Mouse (Mus musculus) thymus, adult 18-20 months (tissue): ENCODE results near the gene Galnt2.

Experiments
- DNase-seq, 2 experiments: peaks; one replicate each; pipeline ENCODE4 v3.0.0; 2022; ENCODE audit warnings: mixed read lengths in 2 of 2

Galnt2 gene

DNA sequence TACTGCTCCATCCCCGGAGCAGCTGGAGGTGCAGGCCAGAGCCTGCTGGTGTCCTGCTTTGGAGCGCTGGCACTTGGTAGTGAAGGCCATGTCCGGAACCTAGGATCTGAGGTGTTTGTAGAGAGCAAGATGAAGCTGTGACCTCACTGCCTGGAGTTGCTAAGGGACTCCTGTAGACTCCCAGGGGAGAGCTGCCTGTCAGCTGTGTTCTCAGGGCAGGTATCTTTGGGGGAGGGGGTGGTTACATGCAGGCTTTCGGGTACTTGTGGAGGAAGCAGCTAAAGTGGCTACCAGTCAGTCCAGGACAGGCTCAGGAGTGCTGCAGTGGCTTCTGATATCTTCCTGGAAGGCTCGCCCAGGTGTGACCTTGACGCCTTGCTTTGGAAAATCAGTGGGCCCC is 8.2 kb downstream of the Galnt2 start:
- DNase-seq = no peak

DNA sequence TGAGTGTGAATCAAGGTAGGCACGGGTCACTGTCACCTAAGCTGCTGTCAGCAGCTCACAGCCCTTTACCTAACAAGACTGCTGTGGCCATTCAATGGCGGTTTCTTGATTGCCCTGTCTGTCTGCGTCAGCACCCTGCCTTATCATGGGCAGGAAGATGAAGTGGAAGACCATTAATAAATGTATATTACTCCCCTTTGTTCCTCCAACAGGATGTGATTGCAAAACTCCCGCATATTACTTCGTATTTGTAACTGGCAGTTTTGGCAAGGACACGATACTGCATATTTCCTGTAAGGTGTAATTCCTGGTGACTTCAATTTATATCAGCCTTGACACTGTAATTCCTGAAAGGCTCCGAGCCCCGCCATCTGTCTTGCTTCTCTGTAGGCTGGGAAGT is 9.7 kb downstream of the Galnt2 start:
- DNase-seq = no peak

DNA sequence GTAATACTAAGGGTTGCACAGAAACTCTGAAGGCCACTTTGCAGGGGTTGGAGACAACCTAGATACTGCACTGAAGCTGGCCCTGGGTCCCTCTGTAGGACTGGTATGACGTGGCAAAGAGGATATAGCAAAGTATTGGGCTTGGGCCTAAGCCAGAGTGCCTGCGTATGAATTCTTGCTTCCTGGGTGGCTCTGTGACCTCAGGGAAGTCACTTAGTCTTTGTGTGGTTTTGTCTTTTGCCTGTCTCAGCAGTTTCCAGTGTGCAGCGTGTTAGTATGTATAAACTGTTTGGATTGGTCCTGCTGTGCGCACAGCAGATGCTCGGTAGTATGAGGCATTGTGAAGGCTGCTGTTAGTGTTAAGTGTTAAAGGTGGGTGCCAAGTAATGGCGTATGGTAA is 11.0 kb downstream of the Galnt2 start:
- DNase-seq = no peak

DNA sequence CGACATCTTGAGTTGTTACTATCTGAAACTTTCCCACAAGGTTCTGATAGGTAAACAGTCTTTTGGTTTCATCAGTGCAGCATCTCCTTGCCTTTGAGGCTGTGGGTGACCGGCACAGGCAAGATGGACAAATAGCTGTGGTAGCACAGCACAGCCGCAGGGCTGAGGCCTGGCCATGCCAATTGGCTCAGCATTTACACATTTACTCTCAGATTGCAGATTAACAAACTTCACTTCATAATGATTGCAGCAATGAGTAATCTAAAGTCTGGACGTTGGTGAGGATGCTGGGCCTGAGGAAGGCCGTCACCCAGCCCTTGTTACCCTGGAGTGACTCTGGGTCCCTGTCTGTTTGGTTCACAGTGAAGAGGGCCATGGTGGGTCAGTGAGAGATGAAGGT is 11.7 kb downstream of the Galnt2 start:
- DNase-seq = no peak

DNA sequence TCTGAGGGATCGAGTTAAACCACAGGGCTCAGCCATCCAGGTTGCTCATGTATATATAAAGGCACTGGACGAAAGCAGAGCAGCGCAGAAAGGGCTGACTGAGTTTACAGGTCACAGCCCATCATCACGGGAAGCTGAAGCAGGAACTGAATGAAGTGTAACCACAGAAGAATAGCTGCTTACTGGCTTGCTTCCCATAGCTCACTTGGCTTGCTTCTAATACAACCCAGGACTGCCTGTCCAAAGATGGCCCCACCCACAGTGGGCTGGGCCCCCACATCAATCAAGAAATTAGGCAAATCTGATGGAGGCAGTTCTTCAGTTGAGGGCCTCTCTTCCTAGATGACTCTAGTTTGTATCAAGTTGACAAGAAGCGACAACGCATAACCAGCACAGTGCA is 16.4 kb downstream of the Galnt2 start:
- no peak for DNase-seq

DNA sequence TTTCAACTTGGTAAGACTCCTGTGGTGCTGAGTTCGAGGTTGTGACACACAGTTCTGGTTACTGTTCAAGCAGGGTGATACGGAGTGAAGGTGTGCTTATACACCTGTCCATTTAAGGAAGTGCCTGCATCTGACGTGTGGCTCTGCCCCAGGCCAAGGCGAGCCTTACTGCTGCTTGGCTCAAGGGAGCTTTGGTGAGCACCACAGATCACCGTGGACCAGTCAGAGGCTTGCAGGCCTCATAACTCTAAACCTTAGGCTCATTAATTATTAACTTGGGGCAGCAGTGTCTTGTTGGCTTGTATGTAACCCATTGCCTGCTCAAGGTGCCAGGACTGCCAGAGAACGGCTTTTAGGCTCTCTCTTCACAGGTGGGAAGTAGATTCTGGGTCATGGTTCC is 17.5 kb downstream of the Galnt2 start:
- no peak for DNase-seq

DNA sequence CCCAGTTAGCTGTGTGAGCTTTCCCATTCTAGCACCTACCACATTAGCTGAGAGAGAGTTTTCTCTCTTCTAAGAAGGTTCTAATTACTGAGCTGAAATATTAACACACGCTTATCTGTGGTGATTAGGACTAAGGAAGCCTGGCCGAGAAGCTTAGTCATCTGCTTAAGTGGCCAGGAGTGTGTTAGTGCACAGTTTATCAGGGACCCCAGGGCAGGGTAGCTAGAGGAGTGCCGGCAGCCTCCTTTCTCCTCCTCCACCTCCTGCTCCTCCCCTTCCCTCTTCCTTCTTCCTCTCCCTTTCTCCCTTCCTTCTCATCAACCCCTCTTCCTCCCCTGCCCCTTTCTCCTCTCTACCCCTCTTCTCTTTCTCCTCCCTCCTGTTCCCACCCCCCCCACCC is 19.1 kb downstream of the Galnt2 start:
- DNase-seq = no peak

DNA sequence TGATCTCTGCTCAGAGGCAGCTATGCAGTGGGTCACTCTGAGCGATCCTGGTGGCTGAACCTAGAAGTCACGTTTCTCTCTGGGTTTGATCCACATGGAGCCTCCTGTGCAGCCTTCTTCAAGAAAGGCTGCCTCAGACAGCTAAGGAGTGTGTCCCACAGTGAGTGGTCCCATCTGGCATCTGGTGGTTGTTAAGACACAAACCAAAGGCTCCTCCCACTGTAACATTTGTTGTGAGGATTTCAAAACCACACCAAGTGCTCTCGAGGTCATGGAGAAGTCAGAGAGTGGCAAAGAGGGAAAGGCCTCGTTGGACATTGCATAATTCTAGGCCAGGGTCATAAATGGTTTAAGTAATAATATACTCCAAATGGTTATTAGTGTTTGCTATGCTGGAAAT is 19.6 kb downstream of the Galnt2 start:
- DNase-seq = no peak

DNA sequence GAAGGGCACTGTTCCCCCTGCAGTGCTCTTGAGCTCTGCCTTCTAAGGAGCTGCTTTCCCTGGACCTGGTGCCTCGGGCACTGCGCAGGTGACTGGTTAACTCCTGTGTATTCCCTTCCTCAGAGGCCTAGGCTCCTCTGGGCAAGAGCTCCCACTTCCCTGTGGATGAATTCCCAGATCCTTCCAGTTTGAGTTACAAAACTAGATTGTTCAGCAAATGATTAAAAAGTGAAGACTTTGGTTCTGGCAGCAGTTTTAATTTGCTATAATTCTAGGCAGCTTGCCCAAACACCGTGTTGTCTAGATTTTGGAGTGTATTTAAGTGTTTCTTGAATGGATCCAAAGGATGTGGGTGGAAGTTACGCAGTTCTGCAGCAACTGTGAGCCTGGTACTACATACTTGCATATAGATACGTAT is 21.4 kb downstream of the Galnt2 start:
- no peak for DNase-seq

DNA sequence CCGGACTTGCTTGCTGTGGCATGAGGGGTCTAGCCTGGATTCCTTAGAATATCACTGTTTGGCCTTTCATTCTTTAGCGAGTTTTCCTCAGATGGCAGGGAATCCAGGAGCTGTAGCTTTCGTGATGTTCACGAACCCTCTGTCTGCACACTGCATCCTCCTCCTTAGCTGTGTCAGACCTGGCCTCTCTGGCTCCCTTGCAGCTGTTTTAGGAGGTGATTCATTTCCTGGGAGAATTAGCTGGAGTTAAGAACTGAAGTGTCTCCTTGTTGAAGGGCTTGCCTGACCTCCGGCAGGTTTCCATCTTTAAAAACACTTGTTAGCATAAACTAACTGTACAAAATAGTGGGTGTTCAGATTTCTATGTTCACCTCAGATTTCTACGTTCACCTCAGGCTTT is 22.7 kb downstream of the Galnt2 start:
- no peak for DNase-seq

DNA sequence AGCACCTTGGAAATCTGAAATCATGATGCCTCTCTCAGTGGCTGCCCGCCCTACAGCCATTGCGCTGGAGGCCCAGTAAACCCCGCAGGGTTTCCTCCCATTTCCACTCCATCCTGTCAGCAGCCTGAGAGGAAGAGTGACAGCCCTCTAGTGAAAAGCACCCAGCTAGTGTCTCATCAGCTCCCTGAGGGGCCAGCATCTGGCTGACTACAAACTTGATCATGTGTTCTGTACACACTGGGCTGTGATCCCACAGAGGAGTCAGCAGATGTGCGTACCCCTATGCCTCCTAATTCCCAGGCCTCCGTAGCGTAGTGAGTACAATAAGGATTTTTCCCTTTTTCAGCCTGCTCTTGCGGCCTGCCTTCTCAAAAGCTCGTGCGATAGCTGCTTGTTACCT is 25.6 kb downstream of the Galnt2 start:
- DNase-seq = no peak

DNA sequence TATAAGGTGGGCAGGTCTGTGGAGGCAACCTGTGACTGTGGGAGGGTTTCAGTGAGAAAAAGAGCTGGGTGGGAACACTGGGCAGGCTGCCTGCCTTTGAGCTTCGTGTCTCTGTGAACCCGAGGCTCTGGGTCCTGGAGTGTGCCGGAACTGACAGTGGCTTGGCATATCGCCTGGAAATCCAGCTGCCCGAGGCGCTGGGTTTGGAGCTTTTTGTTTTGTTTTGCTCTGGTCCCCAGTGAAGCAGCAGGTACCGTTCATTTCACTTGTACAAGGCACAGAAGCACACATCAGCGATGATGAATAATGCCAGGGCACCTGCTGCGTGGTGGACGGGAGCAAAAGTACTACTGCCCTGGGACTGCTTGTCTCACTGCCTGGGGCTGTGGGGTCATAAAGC is 26.2 kb downstream of the Galnt2 start:
- no peak for DNase-seq

DNA sequence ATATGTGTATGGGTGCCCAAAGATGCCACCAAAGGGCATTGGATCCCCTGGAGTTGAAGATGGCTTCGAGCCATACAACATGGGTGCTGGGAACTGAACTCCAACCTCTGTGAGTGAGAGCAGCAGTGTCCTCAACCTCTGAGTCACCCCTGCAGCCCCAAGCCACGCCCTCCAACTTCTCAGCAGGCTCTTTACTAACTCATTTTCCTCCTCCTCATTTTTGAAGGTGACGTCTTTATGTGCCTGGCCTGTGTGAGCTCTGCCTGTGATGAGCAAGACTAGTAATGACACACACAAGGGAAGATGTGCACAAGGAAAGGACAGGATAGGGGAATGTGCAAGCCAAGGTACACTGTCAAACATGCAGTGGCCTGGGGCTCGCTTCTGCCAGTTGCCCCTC is 28.0 kb downstream of the Galnt2 start:
- DNase-seq = no peak

DNA sequence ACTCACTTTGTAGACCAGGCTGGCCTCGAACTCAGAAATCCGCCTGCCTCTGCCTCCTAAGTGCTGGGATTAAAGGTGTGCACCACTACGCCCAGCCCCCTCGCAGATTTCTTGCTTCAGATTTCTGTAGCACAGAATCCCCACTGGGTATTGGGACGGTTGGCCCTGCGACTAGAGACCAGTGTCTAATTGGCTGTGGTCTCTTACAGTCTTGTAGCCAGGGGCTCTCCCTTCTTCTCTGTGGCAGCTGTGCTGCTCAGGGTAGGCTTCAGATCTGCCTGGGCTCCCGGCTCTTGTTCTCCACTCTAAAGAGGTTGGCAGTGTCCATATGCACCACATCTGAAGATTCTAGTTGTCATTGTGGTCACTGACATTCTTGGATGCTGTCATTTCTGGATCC is 28.7 kb downstream of the Galnt2 start:
- no peak for DNase-seq

DNA sequence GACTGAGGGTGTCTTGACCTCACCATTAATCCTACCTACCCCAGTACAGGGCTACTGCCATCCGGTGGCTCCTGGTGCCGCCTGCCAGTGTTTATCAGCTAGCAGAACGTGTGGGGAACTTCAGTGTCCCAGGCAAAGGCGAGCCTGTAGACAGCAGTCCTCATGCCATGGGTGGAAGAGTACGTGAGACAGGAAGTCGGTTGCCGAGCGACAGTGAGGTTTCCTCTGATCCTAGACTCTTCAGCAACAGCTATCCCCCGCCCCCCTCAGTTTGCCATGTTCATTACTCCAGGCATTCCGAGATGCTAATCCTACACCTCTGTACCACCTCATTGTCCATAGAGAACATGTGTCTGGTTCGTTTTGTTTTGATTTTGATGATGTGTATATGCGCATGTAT is 29.2 kb downstream of the Galnt2 start:
- DNase-seq = no peak

DNA sequence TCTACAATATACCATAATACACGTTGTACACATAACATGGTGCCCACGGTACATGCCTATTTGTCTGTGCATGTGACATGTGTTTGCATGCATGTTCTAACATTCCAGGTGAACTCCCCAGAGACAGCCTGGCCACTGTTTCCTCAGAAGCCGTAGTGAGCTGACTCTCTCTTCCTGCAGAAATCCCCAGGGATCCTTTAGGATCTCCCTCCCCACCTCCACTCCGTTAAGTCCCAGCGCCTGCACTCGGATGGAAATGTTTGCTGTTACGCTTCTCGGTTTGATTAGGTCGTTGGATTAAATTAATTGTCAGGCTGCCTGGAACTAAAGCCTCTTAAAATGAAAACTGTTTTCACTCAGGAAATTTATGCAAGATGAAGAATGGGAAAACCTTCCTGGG is 31.9 kb downstream of the Galnt2 start:
- DNase-seq = no peak

DNA sequence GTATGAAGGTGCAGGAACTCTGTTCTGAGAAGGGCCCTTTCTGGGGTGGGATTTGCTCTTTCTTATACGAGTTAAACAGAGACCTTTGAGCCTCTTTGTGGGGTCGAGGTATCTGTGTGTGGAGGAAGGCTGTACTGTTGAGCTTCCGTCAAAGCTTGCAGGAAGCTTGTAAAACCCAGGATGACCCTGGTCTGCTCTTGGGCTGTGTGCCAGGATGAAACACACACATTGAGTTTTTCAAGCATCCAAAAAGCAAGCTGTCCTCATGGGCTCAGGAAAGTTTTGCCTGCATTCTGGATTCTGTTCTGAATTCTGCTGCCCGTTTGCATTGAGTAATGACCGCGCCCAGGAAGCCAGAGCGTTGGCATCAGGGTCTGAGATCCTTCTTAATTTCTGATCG is 32.8 kb downstream of the Galnt2 start:
- DNase-seq = no peak

DNA sequence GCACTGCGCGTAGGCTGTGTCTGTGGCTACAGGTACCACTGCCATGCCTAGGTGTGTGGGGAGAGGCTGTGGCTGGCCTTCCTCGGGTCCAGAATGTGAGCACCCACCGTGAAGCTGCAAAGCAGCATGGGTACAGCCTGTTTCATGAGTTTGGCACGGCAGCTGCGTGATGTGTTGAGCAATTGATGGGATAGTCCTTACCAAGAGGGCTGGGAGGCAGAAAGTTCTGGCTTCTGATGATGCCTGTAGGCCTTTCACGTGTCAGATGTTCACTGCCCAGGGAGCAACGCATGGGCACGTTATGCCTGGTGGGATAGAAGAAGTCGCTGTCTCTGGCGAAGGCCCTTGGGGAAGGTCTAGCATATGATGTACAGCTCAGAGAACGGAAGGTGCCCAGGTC is 33.5 kb downstream of the Galnt2 start:
- no peak for DNase-seq

DNA sequence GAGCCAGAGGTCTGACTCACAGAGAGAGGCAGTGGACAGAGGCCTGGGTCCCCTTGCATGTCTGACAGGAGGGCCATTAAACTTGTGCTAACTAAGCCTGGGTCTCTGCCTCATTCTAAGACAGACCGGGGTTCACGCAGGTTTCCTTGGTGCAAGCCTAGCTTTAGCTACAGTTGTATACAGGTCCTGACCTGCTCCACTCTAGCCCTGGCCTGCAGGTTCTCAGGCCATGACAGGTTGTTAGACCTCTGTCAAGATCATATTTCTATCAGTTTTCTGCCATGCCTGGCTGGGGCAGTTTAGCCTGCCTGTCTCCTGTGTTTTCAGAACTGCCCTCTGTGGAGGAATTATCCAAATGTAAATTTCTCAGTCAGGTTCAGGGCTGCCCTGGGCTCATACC is 33.9 kb downstream of the Galnt2 start:
- DNase-seq = no peak

DNA sequence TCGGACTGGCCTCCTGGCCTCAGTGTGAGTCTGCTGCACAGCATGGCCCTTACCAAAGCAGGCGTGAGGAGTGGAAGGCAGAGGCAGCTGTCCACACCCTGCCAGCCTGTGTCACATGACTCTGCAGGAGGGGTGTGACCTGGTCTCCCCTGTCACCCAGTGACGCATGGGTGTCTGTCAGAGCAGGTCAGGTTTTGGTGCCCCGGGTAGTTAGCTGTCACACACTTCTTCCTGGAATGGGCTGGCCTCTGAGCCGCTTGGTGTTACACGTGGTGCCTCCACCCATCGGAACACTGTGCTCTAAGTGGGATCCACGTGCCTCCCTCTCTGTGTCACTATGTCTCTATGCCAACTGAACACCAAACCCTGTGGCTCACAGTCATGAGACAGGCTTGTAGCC is 34.6 kb downstream of the Galnt2 start:
- DNase-seq = no peak

DNA sequence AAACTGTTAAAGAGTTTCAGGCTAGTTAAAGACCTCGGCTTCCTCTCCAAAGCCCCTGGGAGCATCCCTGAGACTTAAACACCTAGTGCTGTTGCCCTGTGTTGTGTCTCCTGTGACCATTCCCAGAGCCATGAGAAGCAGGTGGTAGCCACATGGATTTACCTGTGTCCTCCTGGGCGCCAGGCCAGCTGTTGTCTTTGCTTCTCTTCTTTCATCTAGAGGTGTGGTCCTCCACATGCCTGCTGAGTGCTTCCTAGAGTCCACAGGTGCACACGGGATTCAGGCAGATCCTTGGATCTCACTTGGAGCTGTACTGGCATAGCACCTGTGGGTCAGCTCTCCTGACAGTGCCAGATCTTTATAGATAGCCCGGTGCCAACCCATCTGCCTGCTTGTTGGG is 36.0 kb downstream of the Galnt2 start:
- no peak for DNase-seq

DNA sequence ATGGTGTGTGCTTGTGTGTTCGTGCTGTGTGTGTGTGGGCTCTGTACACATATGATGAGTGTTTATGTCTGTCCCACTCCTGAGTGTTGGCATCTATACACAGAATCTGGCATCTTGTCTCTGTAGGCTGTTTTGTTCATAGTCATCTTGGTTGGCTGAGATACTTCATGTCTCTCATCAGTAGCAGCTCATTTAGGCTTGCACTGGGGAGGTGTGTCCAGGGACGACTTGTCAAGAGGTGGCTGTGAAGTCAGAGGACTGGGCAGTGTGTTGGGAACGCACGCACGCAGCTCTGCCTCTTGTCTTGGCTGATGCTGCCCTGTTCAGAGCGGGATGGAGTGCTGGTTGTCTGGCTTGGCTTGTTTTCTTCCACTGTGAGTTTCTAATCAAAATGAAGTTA is 39.3 kb downstream of the Galnt2 start:
- no peak for DNase-seq

DNA sequence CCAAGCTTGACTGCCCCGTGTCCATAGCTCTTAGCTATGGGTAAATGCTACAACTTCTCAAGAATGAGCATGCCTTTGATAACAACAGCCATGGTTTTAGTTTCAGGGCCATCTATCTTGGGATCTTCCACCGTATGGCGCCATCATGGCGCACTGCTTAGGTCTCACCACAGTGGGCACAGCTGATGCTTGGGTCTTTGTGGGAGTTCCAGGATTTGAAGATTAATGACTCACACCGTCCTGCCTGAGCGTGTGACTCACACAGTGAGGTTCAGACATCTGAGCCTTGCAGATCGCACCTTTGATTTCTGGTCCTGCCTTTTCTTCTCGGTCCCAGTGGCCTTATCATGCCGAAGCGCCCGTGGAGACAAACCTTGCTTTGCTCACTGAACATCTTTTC is 39.7 kb downstream of the Galnt2 start:
- no peak for DNase-seq

DNA sequence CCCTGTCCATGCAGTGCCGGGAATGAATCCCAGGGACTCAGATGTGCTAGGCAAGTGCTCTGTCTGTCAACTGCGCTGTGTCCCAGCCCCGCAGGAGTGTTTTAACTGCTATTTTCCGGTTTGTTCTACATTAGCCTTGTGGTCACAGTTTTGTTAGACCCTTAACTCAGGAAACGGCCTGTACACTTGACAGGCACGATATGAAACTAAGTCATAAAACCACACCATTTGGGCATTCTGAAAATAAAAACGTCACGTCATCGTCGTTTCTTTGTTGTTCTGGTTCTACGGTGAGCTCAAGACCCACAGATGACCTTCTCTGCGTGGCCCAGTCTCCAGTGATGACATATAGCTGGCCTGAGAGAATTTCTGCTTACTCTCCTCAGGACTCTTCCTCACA is 40.3 kb downstream of the Galnt2 start:
- DNase-seq = no peak

DNA sequence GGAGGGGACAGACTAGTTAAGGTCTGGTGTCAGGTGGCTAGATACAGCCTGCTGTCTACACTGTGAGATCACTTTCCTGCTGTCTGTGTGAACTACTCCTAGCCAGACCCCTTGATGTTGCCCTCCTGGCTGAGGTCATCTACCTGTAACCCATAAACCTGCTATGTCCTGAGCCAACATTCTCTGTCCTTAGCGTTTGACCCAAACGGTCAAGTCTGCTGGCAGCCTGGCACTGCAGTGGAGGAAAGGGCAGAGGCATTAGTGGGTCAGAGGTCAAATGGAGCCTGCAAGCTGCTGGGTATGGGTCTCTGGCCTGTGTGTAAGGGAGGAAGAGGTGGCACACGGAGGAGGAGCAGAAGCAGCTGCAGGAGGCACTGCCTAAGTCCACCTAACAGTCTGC is 41.6 kb downstream of the Galnt2 start:
- DNase-seq = no peak

DNA sequence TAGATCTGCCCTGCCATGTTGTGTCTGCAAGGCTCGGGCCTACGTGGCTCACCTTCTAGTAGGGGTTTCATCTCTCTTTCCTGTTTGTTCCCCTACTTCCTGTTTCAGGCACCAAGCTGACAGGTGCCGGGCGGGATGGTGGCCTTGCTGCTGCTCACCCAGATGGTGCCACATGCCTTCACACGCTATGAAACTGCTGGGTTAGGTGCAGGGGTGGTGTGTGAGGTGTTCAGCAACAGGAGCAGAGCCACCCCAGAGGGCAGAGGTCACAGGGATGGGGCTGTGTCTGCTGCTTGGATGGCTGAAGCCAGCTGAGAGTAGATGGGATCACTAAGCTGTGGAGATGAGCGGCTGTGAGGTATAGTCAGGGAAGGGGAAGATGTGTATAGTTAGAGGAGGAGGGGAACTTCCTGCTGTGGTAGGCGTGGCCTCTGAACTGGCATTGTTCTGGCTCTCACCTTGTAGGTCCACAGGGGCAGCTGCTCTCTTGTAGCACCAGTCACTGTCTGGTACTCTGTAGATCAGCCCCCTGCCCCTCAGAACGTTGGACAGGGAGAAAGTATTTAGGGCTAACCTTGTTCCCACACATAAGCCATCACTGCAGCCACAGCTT is 42.5 kb downstream of the Galnt2 start:
- DNase-seq = peak; percentile 73 to 81
